Mouse (Mus musculus): ENCODE data around the gene Mrpl20.
A peak's percentile ranks its signal among the peaks of the same experiment; 100 is the strongest.

The Mrpl20 gene

GRCm38 (mm10) chr4:155833234-155833633 is 30.6 kb downstream of the Mrpl20 start:
- DNase-seq, result no peak

GRCm38 (mm10) chr4:155833836-155834235 is 31.2 kb downstream of the Mrpl20 start:
- DNase-seq, result peak; percentile 92

GRCm38 (mm10) chr4:155837404-155838010 is 34.8 kb downstream of the Mrpl20 start:
- DNase-seq, result peak; percentile 81

GRCm38 (mm10) chr4:155838187-155839153 is 35.8 kb downstream of the Mrpl20 start:
- peak; percentile 79 for DNase-seq

- DNase-seq, result peak; percentile 97
Observed at GRCm38 (mm10) chr4:155839483-155839910, 36.8 kb downstream of the Mrpl20 start, which contains the start of gene Mxra8. TSS of gene Mxra8 (plus strand) at chr4:155839680.

GRCm38 (mm10) chr4:155840076-155841002 is 37.7 kb downstream of the Mrpl20 start:
- DNase-seq, result peak; percentile 30

GRCm38 (mm10) chr4:155841003-155841454 is 38.4 kb downstream of the Mrpl20 start:
- DNase-seq, result peak; percentile 88

GRCm38 (mm10) chr4:155841651-155842270 is 39.1 kb downstream of the Mrpl20 start:
- DNase-seq, result no peak

GRCm38 (mm10) chr4:155843231-155843630 is 40.6 kb downstream of the Mrpl20 start:
- no peak for DNase-seq

GRCm38 (mm10) chr4:155846871-155847578 is 44.3 kb downstream of the Mrpl20 start, which contains the start of gene Dvl1:
TSS of gene Dvl1 (plus strand) at chr4:155847402.
- peak; percentile 92 for DNase-seq

- peak; percentile 54 for DNase-seq
Observed at GRCm38 (mm10) chr4:155847591-155848352, 45.1 kb downstream of the Mrpl20 start.

GRCm38 (mm10) chr4:155848434-155849095 is 45.9 kb downstream of the Mrpl20 start:
- DNase-seq, result no peak

- DNase-seq, result no peak
Observed at GRCm38 (mm10) chr4:155849391-155849790, 46.7 kb downstream of the Mrpl20 start.

GRCm38 (mm10) chr4:155849792-155850451 is 47.2 kb downstream of the Mrpl20 start:
- no peak for DNase-seq

GRCm38 (mm10) chr4:155851368-155851767 is 48.7 kb downstream of the Mrpl20 start:
- no peak for DNase-seq

GRCm38 (mm10) chr4:155851951-155852411 is 49.3 kb downstream of the Mrpl20 start:
- peak; percentile 25 for DNase-seq

- DNase-seq, result no peak
Observed at GRCm38 (mm10) chr4:155853421-155853820, 50.7 kb downstream of the Mrpl20 start.

GRCm38 (mm10) chr4:155854991-155855390 is 52.3 kb downstream of the Mrpl20 start:
- no peak for DNase-seq

GRCm38 (mm10) chr4:155856071-155856470 is 53.4 kb downstream of the Mrpl20 start:
- no peak for DNase-seq

Data from lung, postnatal 10 days (tissue).